Mouse (Mus musculus) gastrocnemius, postnatal 10 days (tissue): ENCODE results near the gene Prox1. TPM values are rescaled to one million over a fixed set of nuclear protein-coding genes. Genes with fewer than 3 reads are reported as not detected.

ENCODE experiments used
- DNase-seq: peaks from one replicate; pipeline ENCODE4 v3.0.0; 2021; ENCODE audit warnings: mixed read lengths
- total RNA-seq, 2 experiments: library from RNA; stranded (reverse); gene quantifications; 2 replicates each; pipeline ENCODE4 v1.2.3; 2021

Gene Prox1
- total RNA-seq, 2 experiments from 2014 or later, result 7.3 to 10.1 TPM

DNA sequence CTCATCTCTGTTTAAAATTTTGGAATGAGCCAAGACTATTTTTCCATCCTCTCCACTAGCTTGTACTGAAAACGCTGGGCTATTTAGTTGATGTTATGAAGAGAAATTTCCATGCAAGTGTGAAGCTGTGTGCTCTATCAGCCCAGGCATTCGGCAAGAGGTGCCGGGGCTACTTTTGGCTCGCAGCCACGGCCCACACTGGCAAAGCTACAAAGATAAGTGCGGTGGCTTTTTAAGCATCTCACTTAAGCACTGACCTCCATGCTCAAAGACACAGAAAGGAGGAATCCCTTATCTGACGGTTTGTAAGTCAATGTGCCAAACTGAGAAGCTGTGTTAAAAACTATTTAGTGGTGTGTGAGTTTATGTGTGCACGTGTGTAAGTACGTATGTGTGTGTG is 26.9 kb downstream of the Prox1 start:
- no peak for DNase-seq

DNA sequence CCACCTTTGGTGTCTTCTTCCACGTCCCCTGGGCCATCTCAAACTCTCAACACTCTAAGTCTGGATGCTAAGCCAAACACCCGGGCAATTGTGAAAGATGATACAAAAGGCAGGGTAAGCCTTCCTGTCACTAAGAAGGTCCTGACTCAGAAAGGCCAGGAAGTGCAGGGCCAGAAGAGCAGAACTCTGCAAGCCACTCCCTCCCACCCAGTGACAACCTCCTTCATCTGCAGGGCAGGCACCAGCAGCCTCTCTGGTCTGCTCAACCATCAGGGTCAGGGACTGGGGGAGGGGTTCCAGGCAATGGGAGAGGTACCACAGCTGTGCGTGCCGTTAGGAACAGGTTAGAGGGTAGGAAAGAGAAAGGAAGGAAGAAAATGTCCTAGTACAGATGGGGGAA is 27.9 kb downstream of the Prox1 start:
- DNase-seq, result no peak

DNA sequence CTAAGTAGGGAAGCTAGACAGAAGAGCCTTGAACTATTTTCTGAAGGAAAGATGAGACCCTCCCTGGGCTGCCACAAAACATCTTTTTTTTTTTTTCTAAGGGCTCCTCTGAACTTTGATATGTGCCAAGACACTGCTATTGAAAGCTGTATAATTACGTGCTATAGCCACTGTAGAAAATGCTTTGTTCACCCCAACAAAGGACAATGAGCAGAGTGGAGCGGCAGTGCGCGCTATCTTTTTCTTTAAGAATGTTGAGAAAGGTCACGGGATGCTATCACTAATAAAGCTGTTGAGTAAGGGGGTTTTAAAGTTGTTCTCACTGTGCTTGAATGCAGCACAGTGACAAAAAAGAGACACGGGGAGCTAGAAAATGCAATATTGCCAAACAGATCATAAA is 30.0 kb downstream of the Prox1 start:
- DNase-seq, result no peak

DNA sequence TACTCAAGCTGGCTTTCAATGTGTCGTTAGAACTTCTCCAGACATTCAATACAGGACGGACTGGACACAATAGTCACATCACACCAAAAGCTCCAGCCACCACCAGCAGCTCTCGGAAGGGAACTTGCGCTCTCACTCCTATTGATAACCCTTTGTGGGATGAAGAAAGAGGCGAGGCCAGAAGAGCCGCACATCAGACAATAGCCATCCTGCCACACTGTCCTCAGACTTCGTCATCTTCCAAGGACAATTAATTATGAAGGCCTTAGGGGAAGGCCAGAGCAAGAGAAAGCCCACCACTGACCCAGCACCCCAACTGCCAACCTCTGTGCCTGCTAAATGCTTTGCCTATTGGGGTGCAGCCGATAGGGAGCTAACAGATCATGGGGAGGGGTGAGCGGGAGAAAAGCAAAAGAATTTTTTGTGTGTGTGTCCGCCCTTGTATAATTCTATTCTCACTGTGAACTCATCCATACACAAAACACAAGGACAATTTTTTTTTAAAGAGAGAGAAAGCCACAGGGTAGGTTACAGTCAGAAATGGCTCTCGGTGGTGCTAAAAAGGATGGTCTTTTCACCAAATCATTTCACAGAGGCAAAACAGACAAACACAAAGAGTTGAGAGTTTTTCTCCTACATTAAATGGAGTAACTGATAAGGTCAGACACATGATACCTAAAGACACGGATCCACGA is 30.7 kb downstream of the Prox1 start:
- no peak for DNase-seq

DNA sequence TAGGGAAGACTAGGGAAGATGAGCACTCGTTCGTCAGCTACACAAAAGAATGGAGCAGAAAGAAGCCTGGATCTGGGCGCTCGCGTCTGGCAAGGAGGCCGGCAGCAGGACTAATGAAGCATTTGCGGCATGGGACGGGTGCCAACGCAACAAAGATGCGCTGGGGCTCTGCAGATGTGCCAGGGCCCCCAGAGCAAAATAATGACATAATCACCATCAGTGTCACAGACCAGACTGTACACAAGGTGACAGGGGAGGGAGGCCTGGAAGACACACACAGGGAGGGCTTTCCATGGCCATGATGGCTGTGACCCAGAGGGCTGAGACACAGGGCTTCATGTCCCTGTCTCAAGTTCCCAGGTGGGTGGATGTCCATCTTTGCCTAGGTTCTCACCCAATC is 32.6 kb downstream of the Prox1 start:
- DNase-seq, result peak; percentile 26

DNA sequence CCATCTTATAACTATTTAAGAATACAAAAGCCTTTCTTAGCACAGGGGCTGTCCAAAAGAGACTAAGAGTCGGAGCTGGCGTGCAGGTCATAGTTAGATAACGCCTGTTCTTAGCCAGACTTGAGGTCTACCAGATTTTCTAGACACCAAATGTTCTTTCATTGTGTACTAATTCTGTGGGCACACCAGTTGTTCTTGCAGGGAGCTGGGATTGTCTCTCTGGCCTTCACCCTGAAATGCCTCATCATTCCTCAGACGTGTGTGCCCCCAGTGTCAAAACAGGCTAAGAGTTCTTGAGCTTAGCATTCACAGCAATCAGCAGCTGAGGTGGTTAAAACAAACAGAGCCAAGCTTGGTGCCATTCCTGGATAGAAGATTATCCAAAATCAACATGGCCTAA is 37.6 kb downstream of the Prox1 start:
- DNase-seq, result no peak

DNA sequence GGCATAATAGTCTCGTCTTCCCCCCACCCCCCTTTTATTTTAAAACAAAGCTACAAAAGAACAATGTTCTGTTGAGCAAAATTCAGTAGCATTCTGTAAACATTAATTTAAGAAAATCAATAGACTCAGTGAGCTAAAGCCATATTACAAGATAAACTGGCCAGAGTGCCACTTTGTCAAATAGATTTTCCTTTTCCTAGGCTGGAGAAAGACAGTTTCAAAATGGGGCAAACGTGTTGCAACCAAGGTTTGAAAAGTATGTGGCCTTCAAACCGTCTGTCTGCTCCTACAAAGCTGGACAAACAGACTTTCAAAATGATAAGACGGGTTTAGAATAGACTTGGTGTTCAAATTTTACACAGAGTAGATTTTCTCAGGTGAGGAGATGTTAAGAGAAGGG is 39.6 kb downstream of the Prox1 start:
- DNase-seq, result no peak

DNA sequence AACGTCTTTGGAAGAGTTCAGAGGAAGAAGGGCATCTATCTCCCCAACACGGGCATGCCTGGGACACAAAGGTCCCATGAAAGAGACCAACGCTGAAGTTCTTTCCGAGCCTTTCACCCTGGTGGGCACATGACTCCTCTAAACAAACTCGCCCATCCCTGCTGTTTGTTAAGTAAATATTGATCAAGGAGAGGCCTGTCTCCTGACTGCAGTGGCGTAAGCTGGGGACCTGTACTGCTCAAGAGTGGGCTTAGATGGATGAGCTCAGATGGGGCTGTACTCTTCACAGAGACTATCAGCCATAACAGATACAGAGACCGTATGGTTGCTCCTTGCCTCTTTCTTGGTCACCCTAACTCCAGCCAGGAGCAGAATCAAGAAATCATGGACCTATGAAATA is 41.0 kb downstream of the Prox1 start:
- DNase-seq, result no peak

DNA sequence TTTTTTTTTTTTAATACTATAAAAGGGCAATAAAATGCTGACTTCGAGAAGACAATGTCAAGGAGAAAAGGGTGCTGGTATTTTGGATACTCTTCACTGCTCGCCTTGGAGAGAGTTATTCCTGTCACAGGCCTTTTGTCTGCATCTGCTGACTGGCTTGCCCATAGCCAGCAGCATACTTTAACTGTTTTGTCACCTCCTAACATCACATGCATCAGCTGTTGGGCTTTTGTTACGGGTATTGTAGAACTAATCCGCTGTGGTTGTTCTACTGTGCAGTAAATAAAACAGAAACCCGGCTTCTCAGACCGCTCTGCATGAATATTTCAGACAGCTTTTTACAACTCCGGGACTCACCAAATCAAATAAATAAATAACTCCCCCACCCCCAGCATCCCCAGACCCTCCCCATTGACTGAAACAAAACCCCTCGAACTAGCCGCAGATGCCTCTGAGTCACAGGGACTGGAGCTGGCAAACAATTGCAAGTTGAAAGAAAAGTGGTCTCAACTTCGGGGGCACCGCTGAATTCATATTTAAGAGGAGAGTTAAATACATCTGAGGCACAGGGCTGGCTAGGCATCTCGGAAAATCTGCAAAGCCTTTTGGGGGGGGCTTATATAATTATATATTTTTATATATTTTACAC is 41.7 kb downstream of the Prox1 start:
- no peak for DNase-seq

DNA sequence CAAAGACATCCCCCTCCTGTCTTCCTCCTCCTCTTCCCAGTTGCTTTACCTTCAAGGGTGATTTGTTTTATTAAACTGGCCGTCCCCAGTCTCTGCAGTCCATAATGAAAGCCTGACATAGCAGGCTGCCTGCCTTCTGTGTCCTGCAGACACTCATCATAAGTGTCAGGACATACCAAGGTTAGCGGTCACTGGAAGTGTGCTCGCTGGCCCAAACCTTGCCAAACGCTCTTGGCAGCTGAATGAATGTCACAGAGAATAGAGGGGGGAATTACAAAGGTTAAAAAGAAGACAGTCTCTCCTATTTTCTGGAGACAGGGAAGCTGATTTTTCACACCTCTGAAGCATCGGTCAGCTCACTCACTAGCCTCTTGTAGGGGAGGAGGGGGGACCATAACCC is 42.6 kb downstream of the Prox1 start:
- DNase-seq, result no peak

DNA sequence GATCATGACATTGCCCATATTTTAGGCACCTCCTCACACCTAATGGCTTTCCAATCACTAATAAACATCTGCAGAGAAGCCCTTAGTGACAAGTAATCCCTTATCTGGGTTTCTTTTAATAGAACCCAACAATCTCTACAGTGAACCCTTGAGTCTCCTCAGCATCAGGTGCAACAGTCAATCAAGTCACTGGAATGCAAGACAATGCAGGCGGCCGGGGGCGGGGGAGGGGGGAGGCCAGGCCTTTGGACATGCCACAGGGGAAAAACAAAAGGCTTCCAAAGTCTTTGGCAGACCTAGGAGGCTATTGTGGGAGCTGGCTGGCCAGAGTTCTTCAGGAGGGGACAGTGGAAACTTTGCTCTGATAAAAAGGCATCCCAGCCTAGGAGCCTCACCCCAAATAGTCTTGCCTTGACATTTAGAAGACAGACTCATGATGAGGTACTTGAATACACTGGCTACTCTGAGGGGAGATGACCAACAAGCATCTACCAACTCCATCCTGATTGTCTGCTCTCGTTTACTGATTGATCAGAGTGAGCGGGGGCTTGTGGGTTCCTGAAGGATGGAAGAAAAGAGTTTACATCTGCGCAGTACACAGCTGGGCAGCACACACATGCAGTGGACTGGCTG is 43.2 kb downstream of the Prox1 start:
- no peak for DNase-seq

DNA sequence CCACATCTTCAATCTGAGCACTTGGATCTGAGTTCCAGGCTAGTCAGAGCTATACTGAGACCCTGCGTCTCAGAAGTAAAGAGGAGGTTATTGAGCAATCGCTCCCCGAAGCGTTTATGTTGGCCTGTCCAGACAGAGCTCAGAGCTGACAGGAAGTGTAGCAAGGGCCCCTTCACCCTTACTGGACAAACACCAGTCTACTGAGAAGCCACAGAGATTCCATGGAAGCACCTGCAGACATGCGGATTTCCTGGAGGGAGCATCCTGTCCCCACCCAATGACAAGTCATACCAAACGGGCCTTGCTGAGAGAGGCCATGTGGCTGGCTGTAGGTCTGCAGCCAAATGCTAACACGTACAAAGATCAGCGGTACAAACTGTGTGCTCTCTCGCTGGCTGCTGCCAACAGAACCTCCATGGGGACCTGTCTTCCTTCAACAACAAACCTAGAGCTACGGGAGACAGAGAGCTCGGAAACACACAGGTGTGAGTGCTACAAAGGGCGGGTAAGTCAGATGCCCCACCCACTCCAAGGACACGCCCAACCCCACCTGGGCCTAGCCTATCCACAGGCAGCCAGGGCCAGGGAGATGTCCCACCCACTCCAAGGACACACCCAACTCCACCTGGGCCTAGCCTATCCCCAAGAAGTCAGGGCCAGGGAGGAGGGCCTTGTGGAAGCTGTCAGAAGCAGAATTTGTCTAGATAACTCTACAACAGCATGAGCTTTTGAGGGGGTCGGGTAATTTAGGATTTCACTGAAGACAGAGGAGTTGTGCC is 45.4 kb downstream of the Prox1 start:
- DNase-seq, result no peak

DNA sequence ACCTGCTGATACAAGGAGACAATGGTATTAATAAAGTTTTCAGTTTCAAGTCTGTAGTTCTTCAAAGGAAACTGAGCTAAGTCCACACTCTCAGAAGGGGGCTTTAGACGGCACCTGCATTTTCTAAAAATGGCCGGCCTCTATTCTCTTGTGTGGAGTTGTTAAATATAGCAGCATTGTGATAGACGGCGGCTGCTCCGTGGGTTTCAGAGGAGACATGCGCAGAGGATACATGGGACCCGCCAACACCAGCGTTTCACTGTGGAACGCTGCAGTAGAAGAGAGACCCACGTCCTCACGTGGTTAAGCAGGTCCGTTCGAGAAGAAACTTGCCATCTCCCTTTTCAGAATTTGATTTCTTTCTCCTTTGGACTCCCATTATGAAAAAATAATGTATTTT is 47.1 kb downstream of the Prox1 start:
- no peak for DNase-seq

DNA sequence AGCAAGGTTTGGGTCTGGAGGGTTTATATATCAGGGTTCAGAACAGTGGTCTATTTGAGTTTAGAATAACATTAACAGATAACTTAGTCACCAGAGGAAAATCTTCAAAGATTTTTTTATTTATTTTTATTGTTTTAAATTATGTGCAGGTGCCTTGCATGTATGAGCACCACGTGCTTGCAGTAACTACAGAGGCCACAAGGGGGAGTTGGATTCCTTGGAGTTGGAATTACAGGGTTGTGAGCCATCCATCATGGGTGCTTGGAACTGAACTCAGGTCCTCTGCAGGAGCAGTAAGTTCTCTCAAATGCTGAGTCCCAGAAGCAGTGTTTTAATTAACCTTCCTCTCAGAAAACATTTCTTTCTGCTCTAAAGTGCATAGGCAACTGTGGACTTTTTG is 54.5 kb downstream of the Prox1 start:
- no peak for DNase-seq

DNA sequence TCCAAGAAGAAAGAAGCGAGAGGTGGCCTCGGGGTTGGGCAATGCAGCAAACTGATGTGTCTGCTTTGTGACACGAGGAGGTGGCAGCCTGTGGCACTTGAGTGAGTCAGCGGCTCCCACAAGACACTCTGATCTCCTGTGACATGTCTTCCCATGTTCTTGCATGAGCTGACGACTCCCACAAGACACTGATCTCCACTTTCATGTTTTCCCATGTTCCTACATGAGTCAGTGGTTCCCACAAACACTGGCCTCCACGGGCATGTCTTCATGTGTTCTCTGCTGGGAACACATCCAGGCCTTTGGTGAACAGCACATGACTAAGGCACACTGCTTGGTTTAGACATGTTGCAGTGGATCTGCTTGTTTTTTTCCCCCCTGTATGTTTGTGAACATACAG is 58.8 kb downstream of the Prox1 start:
- no peak for DNase-seq

DNA sequence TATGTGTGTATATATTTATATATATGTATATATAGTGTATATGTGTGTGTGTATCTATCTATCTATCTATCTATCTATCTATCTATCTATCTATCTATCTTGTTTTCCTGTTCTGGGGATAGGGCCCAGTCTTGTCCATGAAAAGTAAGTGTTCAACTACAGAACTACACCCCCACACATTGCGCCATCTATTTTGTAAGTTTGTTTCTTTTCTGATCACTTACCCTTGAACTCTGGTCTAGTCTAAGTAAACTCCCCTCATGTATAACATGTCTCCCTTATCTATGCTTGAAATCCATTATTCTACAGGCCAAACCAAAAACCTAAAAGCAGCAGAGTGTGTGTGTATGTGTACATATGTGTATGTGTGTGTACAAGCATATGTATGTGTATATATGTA is 62.9 kb downstream of the Prox1 start:
- no peak for DNase-seq

DNA sequence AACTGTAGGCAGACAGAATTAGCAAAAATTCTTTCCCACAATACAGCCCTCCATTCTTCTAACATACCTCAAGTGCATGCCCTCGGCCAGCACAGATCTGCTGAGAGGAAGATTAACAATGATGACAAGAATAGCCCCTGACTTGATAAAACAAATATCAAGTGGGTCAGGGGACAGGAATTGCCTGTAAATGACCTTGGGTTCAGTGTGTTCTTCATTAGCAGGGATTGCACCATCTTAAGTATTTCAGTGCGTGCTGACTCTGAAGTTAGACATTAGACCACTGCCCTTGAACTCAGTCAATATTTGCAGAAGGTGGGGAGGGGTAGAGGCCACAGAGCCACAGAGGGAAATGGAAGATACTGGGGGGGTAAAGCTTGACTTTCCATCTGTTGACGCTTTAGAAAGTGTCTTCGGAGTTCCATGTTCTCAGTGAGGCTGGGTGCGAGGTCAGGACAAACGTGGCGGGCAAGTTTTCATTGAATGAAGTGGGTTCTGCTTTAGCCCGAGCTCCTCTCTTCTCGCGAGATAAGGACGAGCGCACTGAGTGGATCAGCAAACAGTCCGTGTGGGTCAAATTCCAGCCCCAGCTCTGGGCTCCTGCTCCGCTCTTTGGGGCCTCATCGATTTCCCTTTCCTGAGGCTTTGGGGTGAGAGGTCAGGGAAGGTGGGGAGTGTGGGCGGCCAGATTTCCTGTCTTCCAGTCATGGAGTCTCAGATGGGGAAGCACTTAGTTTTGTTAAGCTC is 63.7 kb downstream of the Prox1 start:
- DNase-seq, result no peak

DNA sequence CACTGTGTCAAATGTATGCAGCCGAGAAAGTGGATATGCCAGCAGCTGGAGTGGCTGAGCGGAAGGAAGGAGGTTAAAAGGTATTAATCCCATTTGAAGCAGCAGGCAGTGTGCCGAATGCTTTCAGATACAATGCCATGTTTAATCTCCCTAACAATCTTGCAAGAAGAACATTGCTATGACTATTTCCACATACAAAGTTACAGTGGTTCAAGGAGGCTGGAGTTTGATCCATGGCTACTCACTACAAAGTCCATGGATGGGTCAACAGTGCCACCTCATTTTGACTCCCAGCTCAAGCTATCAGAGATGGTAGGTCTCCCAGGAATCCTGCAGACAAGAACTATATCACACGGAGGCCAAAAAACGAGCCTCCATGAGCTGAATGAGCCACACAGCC is 64.5 kb downstream of the Prox1 start:
- no peak for DNase-seq

DNA sequence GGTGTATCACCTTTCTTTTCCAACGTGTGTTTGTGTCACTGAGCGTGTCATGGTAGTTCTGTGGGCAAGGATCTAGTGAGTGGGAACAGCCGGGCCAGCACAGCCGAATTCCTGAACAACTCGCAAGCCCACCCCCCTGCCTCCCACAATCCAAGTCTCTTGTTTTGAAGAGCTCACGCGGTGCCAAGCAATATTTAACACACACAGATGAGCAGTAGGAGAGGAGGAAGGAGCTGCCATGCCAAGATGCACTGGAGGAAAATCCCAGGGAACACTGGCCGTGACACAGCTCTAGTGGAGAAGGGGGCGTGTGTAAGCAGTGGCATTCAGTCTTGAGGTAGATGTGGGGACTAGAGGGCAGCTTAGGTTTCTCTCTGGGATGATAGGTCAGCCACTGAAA is 77.2 kb downstream of the Prox1 start:
- DNase-seq, result no peak

DNA sequence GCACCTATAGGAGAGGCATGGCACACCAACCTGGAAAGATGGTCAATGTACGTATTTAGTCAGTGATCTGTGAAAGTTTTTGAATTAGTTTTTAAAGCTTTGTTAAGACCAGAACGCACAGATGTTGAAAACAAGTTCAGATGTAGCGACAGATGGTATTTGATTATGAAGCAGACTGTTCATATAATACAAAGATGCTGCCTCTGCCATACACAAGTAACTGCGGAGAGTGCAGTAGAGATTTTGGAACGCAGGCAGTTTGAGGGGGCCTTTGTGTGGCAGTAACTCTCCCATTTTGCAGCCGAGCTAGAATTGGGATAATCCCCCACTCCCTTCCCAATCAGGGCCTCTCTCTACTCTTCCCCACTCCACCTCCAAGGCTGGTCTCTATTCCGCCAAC is 78.4 kb downstream of the Prox1 start:
- no peak for DNase-seq

DNA sequence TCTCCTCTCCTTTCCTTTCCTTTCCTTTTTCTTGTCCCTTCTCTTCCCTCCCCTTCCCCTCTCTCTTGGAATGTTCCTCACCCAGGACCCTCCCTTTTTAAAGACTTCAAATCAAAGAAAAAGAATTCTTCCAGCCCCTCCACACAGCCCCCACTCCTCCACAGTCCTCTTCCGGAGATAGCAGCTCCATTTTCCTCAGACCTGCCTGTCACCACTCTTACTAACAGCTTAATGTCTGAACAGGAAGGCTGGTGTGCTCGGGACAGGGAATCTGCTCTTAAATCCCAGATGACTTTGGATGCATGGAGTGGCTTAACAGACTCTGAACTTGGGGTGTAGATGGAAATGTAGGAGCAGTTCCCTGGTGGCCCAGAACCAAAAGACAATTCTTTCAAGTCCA is 81.6 kb downstream of the Prox1 start:
- no peak for DNase-seq

DNA sequence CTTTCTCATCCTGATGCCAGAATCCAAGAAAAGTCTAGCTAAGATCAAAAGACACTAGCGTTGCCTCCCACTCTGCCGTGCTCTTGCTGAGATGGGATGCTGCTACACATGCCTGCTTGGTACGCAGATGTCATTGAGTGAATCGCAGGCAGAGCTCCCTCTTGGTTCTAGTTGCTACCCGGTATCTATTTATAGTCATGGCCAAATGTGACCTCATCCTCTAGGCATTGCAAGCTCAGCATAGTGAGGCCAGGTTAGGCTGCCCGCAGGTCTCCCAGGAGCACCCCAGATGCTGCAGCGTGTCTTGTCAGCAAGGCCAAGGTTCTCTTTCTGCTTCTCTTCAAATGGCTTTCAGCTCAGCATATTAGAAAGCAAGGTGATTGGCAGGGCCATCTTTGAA is 84.8 kb downstream of the Prox1 start:
- DNase-seq, result no peak
